Mouse (Mus musculus) forebrain, embryonic 11.5 days (tissue): ENCODE data around the gene Opa1. TPM values are rescaled to one million over a fixed set of nuclear protein-coding genes. Genes with fewer than 3 reads are reported as not detected.

Source experiments
- ATAC-seq: fragments of 200-750 bp; cut with Nextera tagmentation; replicated peaks from 2 replicates; pipeline ENCODE4 v1.8.0; 2017; ENCODE audit warnings: moderate TSS enrichment; ENCODE audit not compliant: low FRiP score
- DNase-seq: peaks from one replicate; pipeline ENCODE4 v3.0.0-alpha.2; 2017; ENCODE audit warnings: low spot score
- H3K27ac ChIP-seq: fragments of 300-500 bp; sonication (generic); 2 replicates; pipeline ENCODE4 v1.5.1; 2014; ENCODE audit warnings: low read depth, low read length
- H3K27me3 ChIP-seq: fragments of 300-500 bp; sonication (generic); 2 replicates; pipeline ENCODE4 v1.6.1; 2014; ENCODE audit warnings: mild to moderate bottlenecking, low read length, mixed read lengths; ENCODE audit not compliant: control insufficient read depth, insufficient read depth
- H3K36me3 ChIP-seq: fragments of 300-500 bp; sonication (generic); 2 replicates; pipeline ENCODE4 v1.6.1; 2014; ENCODE audit warnings: mild to moderate bottlenecking, low read length, moderate library complexity, mixed read lengths; ENCODE audit not compliant: control insufficient read depth, insufficient read depth
- H3K4me1 ChIP-seq: fragments of 300-500 bp; sonication (generic); replicated peaks from 2 replicates; pipeline ENCODE4 v1.6.1; 2014; ENCODE audit warnings: low read length, mixed read lengths; ENCODE audit not compliant: control insufficient read depth, insufficient read depth
- H3K4me2 ChIP-seq: fragments of 300-500 bp; sonication (generic); 2 replicates; pipeline ENCODE4 v1.6.1; 2014; ENCODE audit warnings: low read depth, mild to moderate bottlenecking, low read length, moderate library complexity, mixed read lengths; ENCODE audit not compliant: severe bottlenecking
- H3K4me3 ChIP-seq: fragments of 300-500 bp; sonication (generic); 2 replicates; pipeline ENCODE4 v1.5.1; 2014; ENCODE audit warnings: low read depth, low read length
- H3K9ac ChIP-seq: fragments of 300-500 bp; sonication (generic); 2 replicates; pipeline ENCODE4 v1.6.1; 2014; ENCODE audit warnings: low read length
- H3K9me3 ChIP-seq: fragments of 300-500 bp; sonication (generic); 2 replicates; pipeline ENCODE4 v1.6.1; 2016; ENCODE audit warnings: low read length, mixed read lengths; ENCODE audit not compliant: control insufficient read depth
- WGBS: fragments of 180-500 bp; shearing (Covaris S2); extraction: QIAGEN DNeasy Blood & Tissue Kit; methylation state at CpG from one replicate; pipeline ENCODE4 v1.1.7; 2014; 5-methylcytosine and 5-hydroxymethylcytosine counted together
- polyA plus RNA-seq: library from polyadenylated mRNA; unstranded; fragments of >200 nt; fragmentation: Nextera tagmentation; extraction: Ambion mirVana; gene quantifications from 2 replicates; pipeline ENCODE4 v1.2.1, GENCODE M21; 2014

Opa1 gene
- polyA plus RNA-seq, 1 experiment from 2014 or later = 53.1 TPM

DNA sequence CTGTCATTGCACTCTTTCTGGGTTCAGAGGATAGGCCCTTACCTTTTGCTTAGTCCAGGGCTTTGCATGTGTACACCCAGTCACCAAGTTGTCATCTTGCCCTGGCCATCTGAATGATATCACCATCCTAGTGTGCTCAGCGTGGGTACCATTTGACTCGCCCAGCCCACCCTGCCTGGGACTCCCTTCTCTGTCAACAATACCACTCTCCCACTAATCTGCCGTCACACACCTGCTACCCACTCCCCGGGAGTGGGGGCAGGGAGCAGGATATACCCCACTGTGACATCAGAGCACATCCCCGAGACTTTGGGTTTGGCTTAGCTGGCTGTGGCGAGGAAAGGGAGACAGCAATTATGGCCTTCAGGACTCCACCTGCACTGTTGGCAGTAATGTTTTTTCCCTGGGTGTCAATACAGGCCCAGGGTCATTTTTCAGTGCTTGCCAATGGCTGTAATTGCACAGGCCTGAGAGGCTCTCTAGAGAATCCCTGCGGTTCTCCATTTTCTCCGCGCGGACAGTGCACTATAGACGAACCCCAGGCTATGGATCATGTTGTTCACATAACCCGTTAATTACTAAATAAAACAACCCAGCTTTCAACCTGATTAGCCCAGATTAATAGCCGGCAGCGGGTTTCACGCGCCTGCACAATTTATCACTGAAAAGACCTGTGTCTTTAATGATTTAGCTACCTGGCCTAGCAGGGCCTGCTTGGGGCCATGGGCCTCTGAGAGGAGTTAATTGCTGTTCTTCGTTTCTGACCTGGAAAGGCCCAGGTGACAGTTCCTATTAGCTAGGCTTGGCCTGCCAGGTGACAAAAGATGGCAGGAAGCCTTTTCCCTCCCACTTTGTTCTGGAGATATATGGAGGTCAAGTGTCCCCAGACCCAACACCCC, 109.1 kb downstream of the Opa1 start:
- ATAC-seq = 0 out of 2 replicates have a peak, but pooled peaks have one; percentile 36
- Histone ChIP-seq H3K4me3 (no peak overlapping the region), H3K36me3 (no peaks in the 10 kb centered on the region), H3K9ac (no peak overlapping the region; the same call in 1 of the 2 replicates), H3K27ac (no peak overlapping the region), H3K4me1 (peaks cover 26% of the 10 kb centered on the region; the same call in 1 of the 2 replicates), H3K9me3 (no peaks in the 10 kb centered on the region), H3K4me2 (no peak overlapping the region), H3K27me3 (peaks cover 5% of the 10 kb centered on the region; the same call in 1 of the 2 replicates)
- 25% methylated on average over 17 of the region's 17 CpGs for WGBS
- DNase-seq = peak; percentile 63

DNA sequence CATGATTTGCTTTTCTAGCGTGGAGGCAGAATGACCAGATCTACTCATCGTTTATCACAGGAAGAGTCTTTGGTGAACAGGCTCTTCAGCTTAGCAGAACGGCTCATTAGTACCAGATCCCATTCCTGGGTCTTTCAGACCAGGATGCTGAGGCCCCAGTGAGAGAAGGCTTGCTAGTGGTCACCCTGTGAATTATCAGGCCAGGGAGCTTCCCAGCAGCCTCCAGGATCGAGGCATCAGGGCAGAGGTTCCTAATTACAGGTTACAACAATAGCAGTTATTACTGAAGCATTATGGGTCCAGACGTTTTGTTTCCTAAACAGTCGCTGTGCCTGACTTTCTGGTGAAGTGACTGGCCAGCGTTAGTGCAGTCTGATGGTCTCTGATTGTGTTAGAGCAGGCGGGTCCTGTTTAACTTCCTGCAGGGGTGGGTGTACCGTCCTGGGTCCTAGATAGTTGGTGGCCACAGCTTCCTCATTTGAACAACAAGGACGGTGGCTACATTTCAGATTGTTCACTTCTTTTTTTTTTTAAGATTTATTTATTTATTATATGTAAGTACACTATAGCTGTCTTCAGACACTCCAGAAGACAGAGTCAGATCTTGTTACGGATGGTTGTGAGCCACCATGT, 110.2 kb downstream of the Opa1 start:
- Histone ChIP-seq H3K36me3 (no peaks in the 10 kb centered on the region), H3K27ac (no peak overlapping the region), H3K4me2 (no peak overlapping the region), H3K4me1 (peaks cover 22% of the 10 kb centered on the region; the same call in 1 of the 2 replicates), H3K4me3 (no peak overlapping the region), H3K9me3 (no peaks in the 10 kb centered on the region), H3K9ac (no peak overlapping the region), H3K27me3 (peaks cover 5% of the 10 kb centered on the region; the same call in 1 of the 2 replicates)
- 51% methylated on average over 11 of the region's 11 CpGs for WGBS
- DNase-seq = no peak
- no peak for ATAC-seq

DNA sequence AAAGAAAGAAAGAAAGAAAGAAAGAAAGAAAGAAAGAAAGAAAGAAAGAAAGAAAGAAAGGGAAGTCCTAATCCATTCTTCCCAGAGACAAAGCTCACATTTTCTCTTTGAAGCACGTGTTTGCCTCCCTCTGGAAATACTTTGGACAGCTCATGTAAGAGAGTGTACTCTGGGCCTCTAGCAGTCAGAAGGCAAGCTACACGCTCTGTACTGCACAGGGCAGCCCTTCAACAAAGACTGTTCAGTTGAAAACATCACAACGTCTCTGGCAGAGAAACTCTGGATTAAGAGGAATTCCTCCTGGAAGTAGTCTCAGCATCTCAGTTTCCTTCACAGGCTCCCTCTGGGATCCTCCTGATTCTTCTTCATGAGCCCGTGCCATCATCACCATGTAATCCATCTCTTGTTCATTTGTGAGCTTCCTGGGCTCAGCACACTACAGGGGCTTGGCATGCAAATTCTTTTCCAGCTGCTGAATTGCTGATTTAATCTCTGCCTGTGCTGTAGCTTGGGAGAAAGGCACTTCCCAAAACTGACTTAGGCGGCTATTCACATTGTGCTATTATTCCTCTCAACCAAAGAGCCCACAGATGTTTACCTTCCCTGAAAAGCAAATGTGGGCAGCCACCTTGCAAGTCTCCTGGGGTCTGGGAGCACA, 114.0 kb downstream of the Opa1 start:
- no peak overlapping the region for H3K27ac ChIP-seq
- H3K4me3 ChIP-seq = no peak overlapping the region
- peaks cover 14% of the 10 kb centered on the region; the same call in 1 of the 2 replicates for H3K4me1 ChIP-seq
- peaks cover 2% of the 10 kb centered on the region; the same call in 1 of the 2 replicates for H3K27me3 ChIP-seq
- H3K9me3 ChIP-seq = no peaks in the 10 kb centered on the region
- DNase-seq (no peak), ATAC-seq (no peak)
- no peaks in the 10 kb centered on the region for H3K36me3 ChIP-seq
- 22% methylated on average over 5 of the region's 5 CpGs for WGBS
- H3K4me2 ChIP-seq = no peak overlapping the region
- no peak overlapping the region for H3K9ac ChIP-seq

DNA sequence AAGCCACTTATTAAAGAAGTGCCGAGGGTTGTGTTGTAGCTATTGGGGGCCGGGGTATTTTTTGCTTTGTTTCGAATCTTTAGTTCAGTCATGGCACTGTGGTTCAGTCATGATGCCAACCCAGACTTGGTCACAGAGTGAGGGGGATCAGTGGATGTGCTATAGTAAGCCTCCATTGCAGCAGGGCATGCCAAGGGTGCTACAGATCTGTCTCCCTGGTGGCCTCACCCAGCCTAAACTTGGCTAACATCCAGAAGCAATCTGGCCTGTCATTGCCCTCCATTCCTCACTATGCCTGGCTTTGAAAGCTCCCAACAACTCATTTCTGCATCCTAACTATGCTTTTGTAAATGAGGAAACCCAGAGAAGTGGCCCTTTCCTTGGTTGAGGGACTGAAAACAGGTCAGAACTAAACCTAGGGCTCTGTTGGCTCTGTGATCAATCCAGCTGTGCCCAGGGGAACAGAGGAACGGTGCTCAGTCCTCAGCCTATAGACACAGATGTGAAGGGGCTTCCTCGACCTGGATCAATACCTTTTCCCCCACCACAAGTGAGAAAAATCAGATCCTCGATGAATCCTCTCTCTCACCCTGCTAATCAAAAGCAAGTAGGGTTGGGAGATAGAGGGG, 114.8 kb downstream of the Opa1 start:
- ATAC-seq = no peak
- DNase-seq = no peak
- H3K27ac ChIP-seq = no peak overlapping the region
- H3K27me3 ChIP-seq = peaks cover 2% of the 10 kb centered on the region; the same call in 1 of the 2 replicates
- no peak overlapping the region for H3K4me2 ChIP-seq
- H3K4me3 ChIP-seq = no peak overlapping the region
- no peak overlapping the region for H3K9ac ChIP-seq
- WGBS = 78% methylated on average over 6 of the region's 6 CpGs
- no peaks in the 10 kb centered on the region for H3K36me3 ChIP-seq
- H3K9me3 ChIP-seq = no peaks in the 10 kb centered on the region
- peaks cover 8% of the 10 kb centered on the region; the same call in 1 of the 2 replicates for H3K4me1 ChIP-seq

DNA sequence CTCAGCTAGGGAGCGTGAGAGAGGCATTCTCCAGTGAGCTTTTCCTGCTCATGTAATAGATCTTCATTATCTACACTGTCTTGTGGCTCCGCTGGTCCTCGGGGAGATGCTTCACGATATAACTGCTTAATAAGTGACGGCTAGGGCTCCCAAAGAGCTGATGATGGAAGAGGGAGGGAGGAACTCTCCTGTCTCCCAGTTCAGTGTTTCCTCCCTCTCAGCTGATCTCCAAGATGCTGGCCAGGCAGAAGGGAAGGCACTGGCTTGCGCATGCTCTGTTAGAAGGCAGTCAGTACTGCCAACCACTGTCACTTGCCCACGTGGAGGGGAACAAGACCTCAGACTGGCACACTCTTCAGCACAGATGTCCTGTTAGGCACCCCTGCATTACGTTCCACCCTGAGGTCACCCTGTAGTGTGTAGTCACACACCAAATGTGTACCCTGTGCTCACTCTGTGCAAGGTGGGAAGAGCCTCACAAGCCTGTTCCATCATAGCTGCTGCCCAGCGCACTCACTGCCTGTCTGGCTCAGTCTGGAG, 115.4 kb downstream of the Opa1 start:
- H3K27ac ChIP-seq = no peak overlapping the region
- H3K9ac ChIP-seq = no peak overlapping the region
- H3K27me3 ChIP-seq = peaks cover 2% of the 10 kb centered on the region; the same call in 1 of the 2 replicates
- no peak overlapping the region for H3K4me3 ChIP-seq
- H3K4me2 ChIP-seq = no peak overlapping the region
- 0 out of 2 replicates have a peak, but pooled peaks cover 3% of the 10 kb centered on the region for H3K4me1 ChIP-seq
- H3K9me3 ChIP-seq = 0 out of 2 replicates have a peak, but pooled peaks cover 3% of the 10 kb centered on the region
- 83% methylated on average over 9 of the region's 9 CpGs for WGBS
- H3K36me3 ChIP-seq = no peaks in the 10 kb centered on the region
- ATAC-seq (no peak), DNase-seq (no peak)

Other genes starting within 250 kb of the Opa1 start
- not detected in 2 replicates for gene Atp13a5, start 200.6 kb upstream of the Opa1 start, polyA plus RNA-seq
- gene Atp13a4, start 34.5 kb upstream of the Opa1 start, polyA plus RNA-seq = 0.67 TPM in 1 of 2 replicates, not detected in the other